Mouse (Mus musculus) heart, postnatal 25 days (tissue): ENCODE measurements around the gene Prrxl1. TPM values are rescaled to one million over a fixed set of nuclear protein-coding genes. Genes with fewer than 3 reads are reported as not detected.

Experiments used
- DNase-seq: peaks from one replicate; pipeline ENCODE4 v3.0.0; 2022; ENCODE audit warnings: low spot score
- intact Hi-C: fragments of 180-260 bp; cut with DNase I; formaldehyde crosslinking; loops from one replicate; pipeline ENCODE4 v1.15.1; 2025
- total RNA-seq, 2 experiments: library from RNA; stranded (reverse); gene quantifications; 2 replicates each; pipeline ENCODE4 v1.2.3; 2021

Gene Prrxl1
- total RNA-seq, result not detected

GRCm38 (mm10) chr14:32599290-32600041, at the start of gene Prrxl1:
TSS of gene Prrxl1 (plus strand) at chr14:32599407.
- DNase-seq, result no peak
- intact Hi-C loops, result loop anchor here (10.0 kb wide), 1 partner anchor 605 kb away; no protein-coding TSS in a partner anchor

- intact Hi-C loops, result no loop called here
- DNase-seq, result no peak
Observed at GRCm38 (mm10) chr14:32551854-32552253, 47.4 kb upstream of the Prrxl1 start.

GRCm38 (mm10) chr14:32553198-32553903, 45.9 kb upstream of the Prrxl1 start:
- intact Hi-C loops, result no loop called here
- no peak for DNase-seq

- intact Hi-C loops, result no loop called here
- no peak for DNase-seq
Observed at GRCm38 (mm10) chr14:32554860-32555526, 44.2 kb upstream of the Prrxl1 start.

- DNase-seq, result no peak
Observed at GRCm38 (mm10) chr14:32561428-32561827, 37.8 kb upstream of the Prrxl1 start.

GRCm38 (mm10) chr14:32563661-32564060, 35.5 kb upstream of the Prrxl1 start:
- intact Hi-C loops, result no loop called here
- DNase-seq, result no peak

More at GRCm38 (mm10) chr14:32561428-32561827, 37.8 kb upstream of the Prrxl1 start:
- intact Hi-C loops, result no loop called here

GRCm38 (mm10) chr14:32572519-32572918, 26.7 kb upstream of the Prrxl1 start:
- intact Hi-C loops, result no loop called here
- DNase-seq, result no peak

- no peak for DNase-seq
- intact Hi-C loops, result no loop called here
Observed at GRCm38 (mm10) chr14:32578420-32578819, 20.8 kb upstream of the Prrxl1 start.

- DNase-seq, result no peak
- intact Hi-C loops, result no loop called here
Observed at GRCm38 (mm10) chr14:32583696-32584095, 15.5 kb upstream of the Prrxl1 start.

GRCm38 (mm10) chr14:32587013-32587784, 12.0 kb upstream of the Prrxl1 start:
- DNase-seq, result no peak
- intact Hi-C loops, result loop anchor here (2.0 kb wide), 1 partner anchor 56 kb away; no protein-coding TSS in a partner anchor

GRCm38 (mm10) chr14:32590377-32590776, 8.8 kb upstream of the Prrxl1 start:
- intact Hi-C loops, result no loop called here
- DNase-seq, result no peak

- intact Hi-C loops, result no loop called here
- DNase-seq, result no peak
Observed at GRCm38 (mm10) chr14:32597232-32598231, 1.7 kb upstream of the Prrxl1 start.

GRCm38 (mm10) chr14:32598437-32599219, 579 bp upstream of the Prrxl1 start:
- DNase-seq, result no peak
- intact Hi-C loops, result no loop called here

- intact Hi-C loops, result loop anchor here (10.0 kb wide), 1 partner anchor 605 kb away; no protein-coding TSS in a partner anchor
- no peak for DNase-seq
Observed at GRCm38 (mm10) chr14:32600110-32600509, 903 bp downstream of the Prrxl1 start.

GRCm38 (mm10) chr14:32605508-32605907, 6.3 kb downstream of the Prrxl1 start:
- intact Hi-C loops, result loop anchor here (5.0 to 10.0 kb wide), 2 partner anchors 112 to 599 kb away; no protein-coding TSS in a partner anchor
- no peak for DNase-seq

GRCm38 (mm10) chr14:32606316-32606715, 7.1 kb downstream of the Prrxl1 start:
- no peak for DNase-seq
- intact Hi-C loops, result loop anchor here (5.0 to 10.0 kb wide), 2 partner anchors 111 to 598 kb away; no protein-coding TSS in a partner anchor

GRCm38 (mm10) chr14:32609392-32609791, 10.2 kb downstream of the Prrxl1 start:
- DNase-seq, result no peak
- intact Hi-C loops, result loop anchor here (2.0 to 10.0 kb wide), 3 partner anchors 108 to 595 kb away; no protein-coding TSS in a partner anchor

- DNase-seq, result no peak
- intact Hi-C loops, result no loop called here
Observed at GRCm38 (mm10) chr14:32617253-32617652, 18.0 kb downstream of the Prrxl1 start.
